Mouse (Mus musculus) liver (tissue): ENCODE data around the gene Map3k1.
A peak's percentile ranks its signal among the peaks of the same experiment; 100 is the strongest.

Experiments
- DNase-seq: peaks from one replicate; pipeline ENCODE4 v3.0.0-alpha.2; 2020; ENCODE audit warnings: mixed read lengths

Gene Map3k1

DNA sequence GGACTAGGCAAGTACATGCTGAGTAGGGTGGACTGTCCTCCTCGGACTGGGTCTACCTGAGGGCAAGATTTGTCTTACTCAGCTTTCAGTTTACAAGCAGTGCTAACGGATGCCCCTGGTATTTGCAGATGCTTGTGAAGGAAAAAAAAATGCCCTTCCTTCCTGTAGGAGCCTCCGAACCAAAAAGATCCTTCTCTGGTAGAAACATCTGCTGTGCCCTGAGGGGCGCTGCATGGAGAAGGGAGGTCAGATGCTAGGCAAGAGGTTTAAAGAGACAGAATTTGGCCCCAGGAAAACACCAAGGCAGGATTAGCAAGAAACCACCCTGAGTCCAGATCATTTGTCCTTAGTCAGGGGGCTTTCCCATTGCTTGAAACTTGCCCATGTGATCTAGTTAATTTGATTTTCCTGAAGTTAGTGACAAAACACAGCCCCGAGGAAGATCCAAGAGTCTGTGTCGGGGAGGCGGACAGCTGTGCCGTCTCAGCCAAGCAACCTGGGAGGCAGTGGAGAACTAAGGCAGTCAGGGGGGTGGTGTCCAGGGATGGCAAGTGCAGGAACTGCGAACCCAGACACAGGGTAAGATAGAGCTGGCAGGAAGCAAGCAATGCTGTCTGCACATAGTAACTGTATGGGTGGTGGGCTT is 19.2 kb downstream of the Map3k1 start:
- no peak for DNase-seq

DNA sequence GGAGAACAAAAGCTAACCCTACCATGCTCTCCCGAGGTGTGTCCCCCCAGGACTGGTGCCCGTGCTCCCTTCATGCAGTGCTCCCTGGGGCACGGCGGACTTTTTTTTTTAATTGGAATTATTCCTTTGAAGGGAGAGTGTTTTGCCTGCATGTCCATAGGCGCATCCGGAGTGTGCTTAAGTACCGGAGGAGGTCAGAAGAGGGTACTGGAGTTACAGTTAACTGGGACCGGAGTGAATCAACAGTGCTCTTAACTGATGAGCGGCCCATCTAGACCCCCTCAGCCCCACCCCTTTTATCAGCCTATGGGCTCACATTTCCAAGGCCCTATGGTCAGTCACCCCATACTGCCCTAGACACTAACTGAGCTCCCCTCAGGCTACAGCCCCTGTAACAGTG is 19.9 kb downstream of the Map3k1 start:
- no peak for DNase-seq

GRCm38 (mm10) chr13:111787857-111788619 is 20.8 kb downstream of the Map3k1 start:
- DNase-seq: peak; percentile 87

DNA sequence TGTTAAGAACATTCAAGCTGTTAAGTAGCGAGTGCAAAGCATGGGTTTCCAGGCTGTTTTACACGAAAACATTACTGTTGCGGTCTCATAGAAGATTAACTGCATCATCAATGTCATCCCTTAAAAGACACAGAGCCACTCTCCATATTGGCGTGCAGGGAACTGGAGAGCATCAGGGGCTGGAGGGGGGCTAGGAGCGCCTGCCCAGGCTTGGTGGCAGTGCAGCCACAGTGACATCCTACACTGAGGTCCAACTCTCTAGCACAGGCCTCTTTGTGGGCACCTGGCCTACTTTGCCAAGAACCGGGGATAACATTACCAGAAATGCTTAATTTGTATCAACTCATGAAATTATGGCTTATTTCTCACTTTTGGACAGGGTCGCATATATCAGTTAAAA is 22.2 kb downstream of the Map3k1 start:
- DNase-seq: no peak

DNA sequence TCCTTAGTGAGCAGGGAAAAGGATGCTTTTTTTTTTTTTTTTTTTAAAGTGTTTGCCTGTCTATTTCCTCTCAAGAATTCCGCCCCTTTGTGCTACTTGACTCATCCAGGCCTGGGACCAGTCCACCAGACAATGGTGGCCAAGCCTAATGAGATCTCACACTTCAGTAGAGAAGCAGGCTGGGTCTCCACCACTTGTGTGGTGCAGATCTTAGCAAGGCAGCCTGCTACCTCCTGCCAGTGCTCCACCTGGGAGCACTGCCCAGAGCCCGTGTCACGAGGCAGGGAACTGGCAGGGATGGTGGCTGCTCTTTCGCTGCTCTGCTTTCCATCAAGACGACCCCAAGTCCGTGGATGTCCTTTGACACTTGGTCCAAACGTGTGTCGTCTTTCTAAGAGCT is 25.3 kb downstream of the Map3k1 start:
- DNase-seq: no peak

DNA sequence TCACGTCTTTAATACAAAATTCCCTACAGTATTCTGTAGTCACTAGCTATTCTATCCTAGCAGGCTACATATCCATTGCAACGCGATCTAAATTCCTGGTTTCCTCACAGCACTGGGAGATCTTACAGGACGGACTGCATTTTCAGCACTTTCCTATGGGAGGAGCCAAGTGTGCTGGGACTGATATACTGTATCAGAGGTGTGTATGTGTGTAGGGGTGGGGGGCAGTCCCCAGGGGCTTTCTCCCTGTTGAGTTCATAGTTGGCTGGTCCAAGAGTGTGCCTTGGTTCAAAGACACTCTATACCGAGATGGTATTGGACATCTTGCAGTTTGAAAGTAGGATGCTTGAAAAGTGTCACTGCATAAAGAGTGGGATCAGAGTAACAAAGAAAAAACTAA is 29.3 kb downstream of the Map3k1 start:
- no peak for DNase-seq

DNA sequence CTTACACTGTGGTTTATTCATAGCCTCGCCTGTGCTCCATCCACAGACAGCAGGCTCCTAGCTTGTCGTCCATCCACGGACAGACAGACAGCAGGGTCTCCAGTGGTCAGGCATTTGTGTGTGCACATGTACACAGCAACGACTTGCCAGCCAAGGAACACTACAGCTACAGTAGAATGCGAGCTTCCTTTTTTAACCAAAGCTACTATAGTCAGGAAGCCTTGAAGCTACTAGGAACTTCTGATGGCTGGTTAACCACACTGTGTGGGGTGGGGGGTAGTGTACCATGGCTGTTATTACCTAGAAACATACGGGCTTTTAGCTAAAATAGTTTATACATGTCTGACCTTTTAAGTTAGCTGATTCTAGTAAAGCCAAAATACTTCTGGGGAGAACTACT is 30.2 kb downstream of the Map3k1 start:
- no peak for DNase-seq

- DNase-seq: peak; percentile 62
Observed at GRCm38 (mm10) chr13:111777865-111778264, 30.9 kb downstream of the Map3k1 start.

DNA sequence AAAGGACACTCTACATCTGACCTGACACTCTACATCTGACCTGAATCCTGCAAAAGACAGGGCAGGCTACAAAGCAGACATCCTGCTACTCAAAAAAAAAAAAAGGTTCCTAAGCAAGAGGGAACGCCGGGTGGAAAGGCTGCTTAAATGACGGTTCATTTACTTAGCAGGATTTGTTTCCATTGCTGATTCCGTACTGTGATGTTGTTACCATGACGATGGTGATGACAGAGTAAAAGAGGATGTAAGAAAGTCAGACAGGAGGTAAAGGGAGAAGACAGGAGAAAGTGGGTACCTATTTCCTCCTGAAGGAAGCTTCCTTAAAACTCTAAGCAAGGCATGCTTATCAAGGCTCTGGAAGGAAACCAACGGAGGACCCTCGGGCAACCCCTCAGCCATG is 31.6 kb downstream of the Map3k1 start:
- DNase-seq: no peak

DNA sequence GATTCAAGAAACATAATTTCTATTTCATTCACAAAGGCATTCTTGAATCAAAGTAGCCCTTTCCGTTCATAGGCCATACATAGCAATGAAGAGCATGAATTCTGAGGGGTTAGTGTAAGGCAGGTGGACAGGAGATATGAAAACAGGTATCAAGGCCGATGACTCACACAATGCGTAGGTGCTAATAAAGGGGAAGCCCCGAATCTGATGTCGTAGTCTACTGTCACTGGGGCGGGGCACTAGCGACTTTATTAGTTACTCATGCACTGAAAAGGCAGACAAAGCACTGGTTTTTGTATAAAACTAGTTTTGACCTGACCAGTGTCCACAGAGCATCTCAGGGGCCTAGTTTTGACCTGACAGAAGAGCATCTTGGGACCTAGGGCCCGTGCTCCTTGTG is 36.7 kb downstream of the Map3k1 start:
- DNase-seq: no peak

DNA sequence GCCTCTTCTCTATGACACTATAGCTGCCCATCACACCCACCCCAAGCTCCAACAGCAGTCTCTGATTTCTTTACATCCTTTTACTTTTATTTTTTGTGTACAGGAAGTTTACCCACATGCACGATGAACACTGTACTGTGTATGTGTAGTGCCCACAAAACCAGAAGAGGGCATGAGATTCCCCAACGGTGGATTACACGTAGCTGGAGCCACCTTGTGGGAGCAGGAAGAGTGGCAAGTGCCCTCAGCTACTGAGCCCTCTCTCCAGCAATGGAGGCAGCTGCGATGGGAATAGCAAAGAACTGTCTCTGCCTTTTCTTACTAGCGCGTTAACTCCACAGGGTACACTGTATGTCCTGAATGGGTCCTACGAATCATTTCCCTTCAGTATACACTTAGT is 37.6 kb downstream of the Map3k1 start:
- DNase-seq: peak; percentile 36

GRCm38 (mm10) chr13:111770776-111771175 is 38.0 kb downstream of the Map3k1 start:
- DNase-seq: no peak

DNA sequence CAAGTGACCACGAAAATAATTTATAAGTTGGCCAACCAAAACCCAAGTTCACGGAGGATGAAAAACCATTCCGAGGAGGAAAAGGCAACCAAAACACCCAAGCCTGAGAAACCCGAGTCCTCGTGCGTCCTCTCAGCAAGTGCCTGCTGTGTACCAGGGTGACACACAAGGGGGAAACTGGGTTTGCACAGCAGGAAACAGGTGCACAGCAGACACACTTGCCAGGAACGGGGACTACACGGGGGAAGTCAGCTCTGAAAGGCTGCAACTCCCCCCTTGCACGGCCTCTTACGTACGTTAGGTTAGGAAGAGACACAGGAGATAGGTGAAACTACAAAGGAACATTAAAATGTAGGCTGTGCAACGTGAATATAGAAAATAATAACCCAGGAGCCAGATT is 46.3 kb downstream of the Map3k1 start:
- no peak for DNase-seq

- no peak for DNase-seq
Observed at GRCm38 (mm10) chr13:111756986-111757385, 51.8 kb downstream of the Map3k1 start.

DNA sequence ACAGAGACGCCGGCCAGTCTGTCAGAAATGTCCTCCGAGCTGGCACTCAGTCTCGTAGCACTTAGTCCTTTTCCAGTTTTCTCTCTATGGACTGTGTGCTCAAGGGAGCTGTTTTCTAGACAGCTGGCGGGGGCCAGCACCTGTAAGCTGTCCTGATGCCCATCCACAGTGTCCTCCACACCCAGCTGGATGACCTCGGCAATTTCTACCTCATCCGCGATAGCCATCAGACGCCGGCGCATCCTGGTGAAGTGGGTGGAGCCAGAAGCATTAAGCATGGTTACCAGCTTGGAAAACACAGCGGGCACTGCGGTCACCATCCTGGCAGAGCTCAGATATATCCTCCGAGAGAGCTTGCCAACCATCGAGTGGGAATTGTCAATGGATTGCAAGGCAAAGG is 52.9 kb downstream of the Map3k1 start:
- no peak for DNase-seq

DNA sequence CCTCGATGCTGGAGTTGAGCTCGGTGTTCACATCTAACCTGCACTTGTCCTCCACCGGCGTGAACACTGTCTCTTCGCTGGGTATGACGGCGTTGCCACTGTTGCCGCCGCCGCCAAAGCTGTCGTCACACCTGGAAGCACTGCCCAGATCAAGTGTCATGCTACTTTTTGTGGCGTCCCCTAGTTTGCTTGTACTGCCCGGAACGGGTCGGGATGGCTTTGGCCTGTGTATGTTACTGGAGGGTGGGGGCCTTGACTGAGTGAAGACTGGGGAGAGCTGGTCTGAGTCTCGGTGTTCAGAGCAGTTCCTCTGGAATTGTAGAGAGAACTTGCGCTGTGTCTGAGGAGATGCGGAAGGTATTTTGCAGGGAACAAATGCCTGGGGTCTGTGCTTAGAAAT is 53.4 kb downstream of the Map3k1 start:
- no peak for DNase-seq

DNA sequence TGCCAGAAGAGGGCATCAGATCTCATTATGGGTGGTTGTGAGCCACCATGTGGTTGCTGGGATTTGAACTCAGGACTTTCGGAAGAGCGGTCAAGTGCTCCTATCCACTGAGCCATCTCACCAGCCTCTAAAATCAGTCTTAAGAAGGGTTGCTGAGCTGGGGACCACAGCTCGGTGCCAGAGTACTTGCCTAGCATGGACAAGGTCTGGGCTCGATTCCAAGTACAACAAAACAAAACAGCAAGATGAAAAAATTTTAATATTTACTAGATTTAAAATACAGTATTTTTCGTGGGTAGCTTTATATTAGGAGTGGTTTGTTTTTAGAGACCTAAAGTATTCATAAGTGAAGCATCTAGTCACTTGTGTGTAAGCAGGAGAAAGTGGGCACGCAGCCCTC is 55.5 kb downstream of the Map3k1 start:
- DNase-seq: no peak

- no peak for DNase-seq
Observed at GRCm38 (mm10) chr13:111748301-111749062, 60.3 kb downstream of the Map3k1 start.

DNA sequence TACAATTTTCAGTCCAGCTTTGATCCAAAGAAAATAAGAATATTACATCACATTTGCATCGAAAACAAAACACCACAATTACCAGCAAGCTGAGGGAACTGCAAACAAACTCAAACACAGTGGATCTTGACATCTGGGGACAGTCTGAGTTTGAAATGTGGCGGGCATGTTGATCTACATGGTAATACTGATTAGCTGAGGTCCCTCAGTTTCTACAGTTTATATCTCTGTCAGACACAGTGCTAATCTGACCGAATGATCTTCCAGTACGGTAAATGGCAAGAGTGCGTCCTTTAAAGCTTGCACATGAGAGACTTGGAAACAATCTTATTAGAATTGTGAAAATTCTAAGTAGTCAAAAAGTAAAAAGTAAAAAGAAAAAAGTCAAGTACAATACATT is 62.0 kb downstream of the Map3k1 start:
- DNase-seq: peak; percentile 40

GRCm38 (mm10) chr13:111745216-111745615 is 63.6 kb downstream of the Map3k1 start:
- DNase-seq: no peak

- peak; percentile 65 for DNase-seq
Observed at GRCm38 (mm10) chr13:111744233-111745000, 64.4 kb downstream of the Map3k1 start.

DNA sequence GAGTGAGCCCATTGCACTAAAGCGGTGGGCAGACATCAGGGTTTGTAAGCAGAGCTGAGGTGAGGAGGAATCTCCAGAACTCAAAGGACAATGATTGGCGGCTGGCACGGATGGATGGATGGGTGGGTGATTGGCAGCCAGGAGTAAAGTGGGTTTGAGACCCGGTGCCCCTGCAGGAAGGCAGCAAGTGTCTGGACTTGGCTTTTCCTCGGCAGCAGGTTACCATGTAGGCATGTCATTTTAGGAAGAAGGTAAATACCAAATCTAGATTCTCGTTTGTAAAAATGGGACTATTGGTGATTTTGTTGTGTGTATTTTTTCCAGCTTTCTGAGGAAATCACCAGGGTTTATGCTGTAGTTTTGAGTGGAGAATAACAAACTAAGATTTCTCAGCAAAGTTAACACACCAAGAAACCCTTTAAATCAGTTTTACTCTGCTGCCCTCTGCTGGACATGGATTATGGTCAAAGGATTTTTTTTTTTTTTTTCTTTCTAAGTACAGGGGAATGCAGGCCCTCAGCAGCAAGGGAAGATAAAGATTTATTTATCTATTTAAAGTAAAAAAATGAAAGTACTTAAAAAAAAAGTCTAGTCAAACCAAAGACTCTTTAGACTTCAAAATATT is 66.7 kb downstream of the Map3k1 start:
- DNase-seq: peak; percentile 53
